Mouse (Mus musculus): ENCODE measurements around the gene Art1.

Art1 gene

GRCm38 (mm10) chr7:102109171-102109570 lies 7.6 kb downstream of the Art1 start, which contains the start of gene Art5:
Art5 (minus strand) TSS chr7:102109489.
- DNase-seq (ENCODE audit: low spot score) = no peak

- DNase-seq (ENCODE audit: low spot score) = no peak
Measured at GRCm38 (mm10) chr7:102109746-102110145, 8.2 kb downstream of the Art1 start.

DNA sequence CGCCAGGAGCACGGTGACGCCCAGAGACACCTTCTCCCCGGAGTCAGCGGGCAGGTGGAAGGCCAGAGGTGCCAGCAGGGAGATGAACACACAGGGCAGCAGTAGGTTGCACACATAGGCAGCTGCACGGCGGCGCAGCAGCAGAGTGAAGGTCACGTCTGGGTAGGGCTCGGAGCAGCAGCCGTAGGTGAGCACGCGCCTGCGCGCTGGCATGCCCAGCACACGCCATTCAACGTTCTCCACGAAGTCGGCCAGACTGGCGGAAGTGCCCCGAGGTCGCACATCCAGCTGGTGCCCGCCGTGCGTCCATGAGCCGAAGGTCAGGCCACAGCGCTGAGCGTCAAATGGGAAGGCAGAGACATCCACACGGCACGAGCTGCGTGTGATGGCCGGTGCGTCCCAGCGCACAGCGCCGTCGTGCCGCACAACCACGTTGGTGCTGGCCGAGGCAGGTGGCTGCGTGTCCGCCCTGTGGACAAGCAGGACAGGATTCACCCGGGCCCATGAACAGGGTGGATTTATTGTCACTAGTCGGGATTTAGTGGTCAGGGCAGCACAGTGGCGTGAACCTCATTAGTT lies 11.7 kb downstream of the Art1 start:
- DNase-seq (ENCODE audit: low spot score) = no peak

DNA sequence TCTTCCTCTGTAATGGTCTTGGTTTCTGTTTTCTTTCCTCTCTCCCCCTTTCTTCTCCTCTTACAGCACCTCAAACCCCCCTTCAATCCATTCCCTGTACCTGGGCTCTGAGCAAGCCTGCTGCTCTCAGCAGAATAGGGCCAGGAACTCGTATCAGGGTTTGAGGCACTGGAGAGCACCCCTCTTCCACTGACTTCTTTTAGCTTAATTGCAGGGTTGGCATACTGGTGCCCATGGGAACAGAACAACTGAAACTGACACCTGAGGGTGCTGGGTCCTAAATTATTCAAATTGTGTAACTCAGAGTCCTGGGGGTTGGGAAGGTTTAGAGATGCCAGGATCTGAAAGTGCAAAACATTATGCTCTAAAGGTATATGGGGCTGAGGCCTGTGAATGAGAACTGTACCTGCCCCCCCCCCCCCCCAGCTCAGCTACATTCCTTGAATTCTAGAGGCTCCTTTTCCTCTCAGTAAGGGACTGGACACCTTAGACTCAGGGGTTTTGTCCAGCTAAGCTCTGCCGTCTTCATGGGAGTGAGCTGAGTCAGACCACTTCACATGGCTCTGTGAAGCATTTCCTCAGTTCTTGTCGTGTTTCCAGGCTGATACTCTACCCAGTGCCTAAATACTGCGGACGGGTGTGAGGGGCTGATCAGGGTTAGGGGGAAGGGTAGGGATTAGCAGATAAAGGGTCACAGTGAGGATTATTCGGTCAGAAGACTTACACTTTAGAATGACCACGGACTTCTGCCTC lies 15.2 kb downstream of the Art1 start, which contains the start of gene Chrna10:
TSS of gene Chrna10 (minus strand) at position 250 of the 753 bp plus-strand sequence.
- DNase-seq (ENCODE audit: low spot score) = no peak

DNA sequence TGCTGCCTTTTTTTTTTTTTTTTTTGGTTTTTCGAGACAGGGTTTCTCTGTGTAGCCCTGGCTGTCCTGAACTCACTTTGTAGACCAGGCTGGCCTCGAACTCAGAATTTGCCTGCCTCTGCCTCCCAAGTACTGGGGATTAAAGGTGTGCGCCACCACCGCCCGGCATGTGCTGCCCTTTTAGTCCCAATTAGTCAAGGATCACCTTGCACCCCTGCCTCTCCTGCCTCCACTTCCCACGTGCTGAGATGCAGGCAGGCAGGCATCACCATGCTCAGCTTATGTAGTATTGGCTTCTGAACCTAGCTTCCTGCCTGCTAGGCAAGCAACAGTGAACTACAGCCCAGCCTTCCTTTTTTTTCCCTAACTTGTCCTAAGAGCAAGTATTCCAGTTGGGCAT lies 15.8 kb downstream of the Art1 start:
- no peak for DNase-seq (ENCODE audit: low spot score)

DNA sequence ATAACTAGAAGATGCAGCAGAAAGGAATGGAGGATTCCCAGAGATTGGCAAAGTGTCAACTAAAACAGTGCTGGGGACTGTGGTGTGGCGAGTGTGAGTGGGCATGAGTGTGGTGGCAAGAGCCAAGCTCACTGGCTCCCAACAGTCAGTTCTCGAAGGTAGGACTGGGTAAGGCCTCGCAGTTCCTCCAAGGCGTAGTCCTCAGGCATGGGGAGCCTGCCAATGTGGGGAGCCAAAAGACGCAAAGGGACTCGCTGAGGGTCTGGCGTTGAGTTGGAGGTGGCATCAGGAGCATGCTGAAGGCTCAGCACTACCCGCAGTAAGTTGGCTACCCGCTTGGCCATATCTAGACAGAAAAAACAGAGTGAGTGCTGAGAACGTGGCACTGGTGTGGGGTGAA lies 18.8 kb downstream of the Art1 start:
- DNase-seq (ENCODE audit: low spot score) = no peak

- DNase-seq (ENCODE audit: low spot score) = no peak
Measured at GRCm38 (mm10) chr7:102132395-102132794, 30.9 kb downstream of the Art1 start.

DNA sequence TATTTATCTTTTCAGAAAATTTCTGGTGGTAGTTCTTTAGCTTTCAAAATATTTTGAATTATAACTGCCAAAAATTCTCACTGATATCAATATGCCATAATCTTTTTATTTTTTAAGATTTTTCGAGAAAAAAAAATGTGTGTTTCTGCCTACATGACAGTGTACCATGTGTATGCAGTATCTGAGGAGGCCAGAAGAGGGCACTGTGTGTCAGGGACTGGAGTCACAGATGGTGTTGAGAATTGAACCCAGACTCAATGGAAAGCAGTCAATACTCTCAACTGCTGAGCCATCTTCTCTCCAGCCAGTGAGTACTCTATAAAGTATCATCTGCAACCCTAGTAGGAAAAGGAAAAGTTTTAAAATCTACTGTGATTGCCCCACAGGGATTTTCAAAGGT lies 35.9 kb downstream of the Art1 start:
- no peak for DNase-seq (ENCODE audit: low spot score)

DNA sequence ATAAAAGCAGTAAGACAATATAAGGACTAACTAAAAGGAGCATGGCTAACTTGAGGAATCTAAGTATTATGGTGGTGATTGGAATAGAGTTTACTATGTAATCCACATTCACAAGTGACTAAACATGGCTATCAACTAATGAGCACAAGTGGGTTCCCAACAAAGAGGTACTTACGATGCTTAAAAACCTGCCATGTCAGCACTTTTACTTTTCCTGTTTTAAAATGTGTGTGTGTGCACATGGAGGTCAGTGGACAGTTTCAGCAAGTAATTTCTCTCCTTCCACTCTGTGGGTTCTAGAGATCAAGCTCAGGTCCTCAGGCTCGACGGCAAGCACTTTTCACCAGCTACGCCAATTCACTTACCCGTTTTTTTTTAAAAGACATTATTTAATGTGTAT lies 36.4 kb downstream of the Art1 start:
- no peak for DNase-seq (ENCODE audit: low spot score)

GRCm38 (mm10) chr7:102153691-102154090 lies 52.1 kb downstream of the Art1 start:
- no peak for DNase-seq (ENCODE audit: low spot score)
